Mouse (Mus musculus) cortical plate, adult 2 months (tissue): Measurements from ENCODE around the gene Pex26.

Experiments
- CTCF ChIP-seq: fragments of 200-500 bp; IDR thresholded peaks from 2 replicates; pipeline ENCODE4 v1.5.1; 2011; ENCODE audit warnings: mild to moderate bottlenecking, control low read depth, low read length; ENCODE audit not compliant: insufficient read depth; ENCODE audit errors: extremely low read depth
- POLR2A ChIP-seq: fragments of 200-500 bp; IDR thresholded peaks from 2 replicates; pipeline ENCODE4 v1.6.1; 2011; ENCODE audit warnings: mild to moderate bottlenecking, low read length, control low read depth; ENCODE audit not compliant: insufficient read depth; ENCODE audit errors: extremely low read depth

- TF ChIP-seq CTCF, result no peak
- no peak for TF ChIP-seq POLR2A
Measured at GRCm38 (mm10) chr6:121218002-121218401, 34.5 kb downstream of the Pex26 start.
